Mouse (Mus musculus) adrenal gland, adult 18-20 months (tissue): ENCODE results near the gene Sept1. TPM values are rescaled to one million over a fixed set of nuclear protein-coding genes. Genes with fewer than 3 reads are reported as not detected.
A peak's percentile ranks its signal among the peaks of the same experiment; 100 is the strongest.
"Not testable (repeated sequence)": the region's sequence is repeated elsewhere in the genome, so short reads cannot be mapped to it uniquely, and the experiment has no call there.

Source experiments
- DNase-seq, 2 experiments: peaks; one replicate each; pipeline ENCODE4 v3.0.0; 2021 to 2022; ENCODE audit warnings: low spot score in 2 of 2
- total RNA-seq, 2 experiments: library from RNA; stranded (reverse); gene quantifications; 1 replicate in 1 of 2; 2 replicates in 1 of 2; pipeline ENCODE4 v1.2.3; 2021

The Sept1 gene
- total RNA-seq, 2 experiments from 2014 or later: 7.8 to 8.7 TPM

DNA sequence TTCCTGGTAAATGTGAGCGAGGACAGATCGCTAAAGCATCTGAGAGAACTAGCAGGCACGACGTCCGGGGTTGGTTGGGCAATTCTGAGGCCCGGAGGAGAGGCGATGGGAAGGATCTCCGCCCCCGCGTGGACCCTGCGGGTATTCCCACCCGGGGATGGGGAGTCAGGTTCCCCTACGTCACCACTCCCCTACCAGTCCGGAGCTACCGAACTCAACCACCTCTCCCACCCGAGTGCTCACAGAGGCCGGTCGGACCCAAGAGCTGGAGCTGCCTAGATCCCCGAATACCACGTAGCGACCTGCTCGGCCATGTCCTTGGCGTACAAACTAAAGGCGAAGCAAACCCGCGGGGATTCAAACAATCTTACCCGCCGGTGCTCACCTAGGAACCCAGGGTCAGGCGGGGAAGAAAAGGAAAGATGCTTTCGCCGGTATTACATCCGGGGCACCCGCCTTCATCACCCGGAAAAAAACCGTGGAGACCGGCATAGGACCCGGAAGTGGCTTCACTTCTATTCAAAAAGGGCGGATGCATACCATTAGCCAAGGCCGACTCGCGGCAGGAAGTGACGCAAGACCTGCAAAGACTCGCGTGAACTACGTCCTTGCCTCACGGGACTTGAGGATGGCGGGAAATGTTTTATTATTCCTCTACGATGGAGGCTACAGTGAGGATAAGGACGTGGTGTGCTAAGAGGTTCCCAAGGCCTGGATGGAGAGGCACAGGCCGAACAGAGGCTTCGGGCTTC lies 37.2 kb downstream of the Sept1 start, which contains the start of gene Cd2bp2:
Gene Cd2bp2, minus strand, starts transcription at position 507 of the 752 bp plus-strand sequence.
- DNase-seq: peak; percentile 87 to 90

DNA sequence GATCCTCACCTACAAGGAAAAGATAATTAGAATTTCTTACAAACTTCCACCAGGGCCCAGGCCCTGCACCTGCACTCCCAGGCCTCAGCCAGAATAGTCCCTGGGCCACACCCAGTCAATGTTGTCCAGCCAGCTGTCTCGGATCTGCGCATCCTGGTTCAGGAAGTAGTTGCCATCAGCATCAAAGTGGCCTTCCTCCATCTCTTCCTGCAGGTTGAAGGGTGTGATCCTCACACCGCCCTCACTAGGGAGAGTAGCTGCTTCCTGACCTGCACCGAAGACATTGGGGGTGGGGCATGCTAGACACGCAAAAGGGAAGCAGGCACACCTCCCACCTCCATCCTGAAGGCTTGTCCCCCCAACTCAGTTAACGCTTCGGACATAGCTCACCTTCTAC lies 38.3 kb downstream of the Sept1 start:
- no peak for DNase-seq

DNA sequence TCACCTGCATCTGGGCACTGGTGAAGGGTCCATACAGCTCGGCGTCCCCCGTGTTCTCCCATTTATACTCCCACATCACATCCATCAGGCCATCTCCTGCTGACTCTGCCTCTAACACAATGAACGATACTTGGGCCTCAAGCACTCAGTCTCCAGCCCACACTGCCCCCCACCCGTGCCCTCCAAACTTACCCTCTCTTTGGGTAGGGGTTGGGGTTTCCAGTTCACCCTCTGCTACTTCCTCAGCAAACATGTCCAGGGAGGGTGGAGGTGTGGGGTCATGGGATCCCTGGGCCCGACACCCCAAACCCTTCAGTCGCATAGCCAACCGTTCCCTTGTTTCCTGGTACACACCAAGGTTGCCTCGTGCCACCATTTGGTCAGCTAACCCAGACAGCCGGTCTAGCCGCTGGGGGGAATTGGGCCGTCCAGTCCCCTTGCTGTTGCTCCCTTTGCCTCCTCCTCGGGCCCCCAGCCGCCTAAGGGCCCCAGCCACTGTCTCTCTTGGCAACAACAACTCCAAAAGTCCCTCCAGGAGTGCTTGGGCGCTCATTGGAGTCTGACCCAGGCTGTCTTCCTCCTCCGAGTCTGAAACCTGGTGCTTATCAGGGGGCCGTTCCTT lies 38.8 kb downstream of the Sept1 start:
- no peak for DNase-seq

DNA sequence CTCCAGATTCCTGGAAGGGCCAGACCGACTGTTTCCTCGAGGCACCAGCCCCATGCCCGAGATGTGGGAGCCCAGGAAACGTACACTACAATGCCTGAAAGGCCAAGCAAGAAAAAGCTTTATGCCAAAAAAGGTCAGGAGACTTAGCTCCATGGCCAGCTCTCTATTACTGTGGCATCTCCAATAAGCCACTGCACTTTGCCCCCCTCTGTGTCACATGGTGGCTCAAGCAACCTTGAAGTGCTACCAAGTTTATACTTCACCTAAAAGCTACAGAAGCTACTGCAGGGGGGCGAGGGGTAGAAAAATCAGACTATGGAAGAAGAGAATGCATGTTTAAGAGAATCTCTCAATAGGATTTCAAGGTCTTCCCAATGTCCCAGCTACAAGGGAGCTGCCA lies 39.9 kb downstream of the Sept1 start:
- no peak for DNase-seq

DNA sequence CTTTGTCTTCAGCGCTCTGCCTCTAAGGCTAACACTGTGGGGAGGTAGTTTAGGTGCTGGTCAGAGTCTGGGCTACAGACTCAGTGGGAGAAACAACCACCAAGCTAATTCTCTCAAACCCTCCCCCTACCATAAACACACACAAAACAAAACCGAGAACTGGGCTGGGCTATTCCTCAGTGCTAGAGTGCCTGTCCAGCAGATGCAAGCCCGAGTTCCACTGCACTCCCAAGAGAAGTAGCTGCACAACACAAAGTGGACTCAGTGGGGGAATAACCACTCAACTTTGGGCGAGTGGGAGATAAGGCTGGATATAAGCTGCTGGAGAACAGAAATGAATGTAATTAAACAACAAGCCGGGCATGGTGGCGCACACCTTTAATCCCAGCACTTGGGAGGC lies 42.3 kb downstream of the Sept1 start:
- no peak for DNase-seq

DNA sequence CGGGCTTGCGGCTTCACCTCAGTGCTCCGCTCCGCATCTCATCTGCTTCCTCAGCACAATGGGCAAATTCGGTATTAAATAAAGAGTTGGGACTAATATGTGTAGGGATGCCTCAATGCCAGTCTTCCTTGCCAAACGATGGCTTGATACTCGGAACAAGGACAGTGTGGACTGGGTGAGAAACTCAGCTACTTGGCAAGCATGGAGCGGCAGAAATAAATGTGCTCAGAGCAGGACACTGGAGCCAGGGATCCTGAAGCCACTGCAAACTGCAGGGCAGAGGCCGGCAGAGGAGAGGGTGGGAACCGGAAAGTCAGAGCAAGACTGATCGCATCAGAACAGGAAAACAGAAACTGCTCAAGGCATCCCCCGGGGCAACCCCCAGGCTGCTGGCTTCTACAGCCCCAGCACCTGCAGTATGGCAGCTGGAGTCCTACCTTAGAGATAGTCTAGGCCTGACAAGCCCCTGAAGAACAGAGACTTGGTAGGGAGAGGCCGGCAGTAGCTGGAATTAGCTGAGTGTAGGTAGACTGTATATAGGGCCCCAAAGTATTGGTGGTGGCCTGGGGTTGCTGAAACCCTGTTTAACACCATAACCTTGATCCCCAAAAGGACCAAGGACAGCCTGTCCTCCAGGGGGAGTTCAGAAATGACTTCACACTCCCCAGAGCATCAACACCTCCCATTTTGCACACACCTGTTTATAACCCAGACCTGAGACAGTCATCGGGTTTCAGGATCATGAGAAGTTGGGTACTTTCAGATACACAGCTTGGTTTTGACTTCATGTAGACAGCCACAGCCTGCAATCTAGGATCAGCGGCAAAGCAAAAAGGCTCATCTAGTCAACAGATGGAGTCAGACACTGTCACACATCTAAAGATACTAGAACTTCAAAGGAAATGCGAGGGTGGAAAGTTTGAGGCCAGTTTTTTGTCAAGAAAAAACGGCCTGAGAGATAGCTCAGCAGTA lies 44.3 kb downstream of the Sept1 start:
- no peak for DNase-seq

DNA sequence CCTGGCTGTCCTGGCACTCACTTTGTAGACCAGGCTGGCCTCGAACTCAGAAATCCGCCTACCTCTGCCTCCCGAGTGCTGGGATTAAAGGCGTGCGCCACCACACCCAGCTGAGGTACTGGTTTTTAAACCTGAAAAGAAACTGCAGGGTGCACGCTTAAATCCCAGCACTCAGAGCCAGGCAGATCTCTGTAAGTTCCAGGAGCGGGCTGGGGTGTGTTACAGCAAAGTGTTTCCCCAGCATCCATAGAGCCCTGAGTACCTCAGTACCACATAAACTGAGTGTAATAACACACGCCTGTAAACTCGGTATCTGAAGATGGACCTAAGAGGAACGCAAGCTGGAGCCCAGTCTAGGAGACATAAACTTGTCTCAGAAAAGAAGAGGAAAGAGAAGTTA lies 45.6 kb downstream of the Sept1 start:
- no peak for DNase-seq

DNA sequence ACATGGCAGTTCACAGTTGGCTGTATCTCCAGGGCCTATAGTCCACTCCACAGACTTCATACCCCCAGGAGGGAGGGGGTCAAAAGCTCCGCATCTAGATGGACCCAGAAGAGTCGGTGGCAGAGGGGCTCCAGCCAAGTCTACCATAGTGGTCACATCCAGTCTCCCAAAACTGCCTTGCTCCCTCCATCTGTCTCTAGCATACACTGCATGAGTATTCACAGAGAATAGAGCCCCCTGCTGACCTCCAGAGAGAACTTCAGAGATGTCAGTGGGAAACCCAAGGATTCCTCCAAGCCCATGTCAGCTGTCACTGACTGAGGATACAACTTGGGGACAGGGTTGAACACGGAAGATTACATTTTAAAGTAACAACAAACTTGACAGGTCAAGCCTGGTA lies 47.3 kb downstream of the Sept1 start:
- DNase-seq: no peak

DNA sequence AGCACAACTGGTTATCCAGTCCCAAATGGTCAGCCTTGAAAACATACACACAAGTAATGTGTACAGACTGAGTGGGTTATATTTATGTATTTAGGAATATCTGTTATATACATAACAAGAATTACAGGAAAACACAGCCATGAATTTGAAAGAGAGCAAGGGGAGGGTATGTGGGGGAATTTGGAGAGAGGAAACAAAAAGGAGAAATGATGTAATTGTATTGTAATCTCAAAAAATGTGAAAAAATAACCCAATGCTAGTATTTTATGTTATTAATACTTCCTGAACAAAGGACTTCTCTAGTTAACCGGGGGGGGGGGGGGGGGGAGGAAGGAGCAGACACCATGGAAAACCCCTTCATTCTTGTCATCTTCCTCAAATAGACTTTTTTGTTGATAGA lies 48.2 kb downstream of the Sept1 start:
- no peak for DNase-seq

DNA sequence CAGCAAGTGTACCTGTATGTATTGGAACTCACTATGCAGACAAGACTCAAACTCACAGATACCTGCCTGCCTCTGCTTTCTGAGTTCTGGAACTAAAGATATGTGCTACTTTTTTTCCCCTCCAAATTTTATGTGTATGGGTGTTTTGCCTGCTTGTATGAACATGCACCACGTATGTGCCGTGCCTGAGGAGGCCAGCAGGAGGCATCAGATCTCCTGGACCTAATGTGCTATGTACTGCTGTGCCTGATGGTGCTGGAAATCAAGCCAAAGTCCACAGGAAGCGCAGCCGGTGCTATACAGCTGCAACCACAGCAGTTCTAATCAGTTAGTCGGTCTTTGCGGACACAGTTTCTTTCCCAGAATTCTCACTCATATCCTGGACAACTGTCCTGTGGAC lies 49.1 kb downstream of the Sept1 start:
- no peak for DNase-seq

DNA sequence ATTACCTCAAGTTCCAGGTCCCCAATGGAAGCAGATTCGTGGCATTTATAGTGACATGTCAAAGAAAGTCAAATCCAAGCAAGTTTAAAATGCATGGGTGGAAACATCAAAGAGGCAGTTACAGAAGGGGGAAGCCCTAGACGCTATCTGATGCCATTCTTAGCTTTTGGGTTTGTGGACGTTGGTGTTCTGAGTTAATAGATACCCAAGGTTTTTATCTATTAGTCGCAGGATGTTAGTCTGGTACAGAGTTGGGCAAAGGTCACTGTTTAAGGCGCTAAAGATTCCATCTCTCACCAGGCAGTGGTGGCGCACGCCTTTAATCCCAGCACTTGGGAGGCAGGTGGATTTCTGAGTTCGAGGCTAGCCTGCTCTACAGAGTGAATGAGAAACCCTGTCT lies 49.6 kb downstream of the Sept1 start:
- DNase-seq: no peak

DNA sequence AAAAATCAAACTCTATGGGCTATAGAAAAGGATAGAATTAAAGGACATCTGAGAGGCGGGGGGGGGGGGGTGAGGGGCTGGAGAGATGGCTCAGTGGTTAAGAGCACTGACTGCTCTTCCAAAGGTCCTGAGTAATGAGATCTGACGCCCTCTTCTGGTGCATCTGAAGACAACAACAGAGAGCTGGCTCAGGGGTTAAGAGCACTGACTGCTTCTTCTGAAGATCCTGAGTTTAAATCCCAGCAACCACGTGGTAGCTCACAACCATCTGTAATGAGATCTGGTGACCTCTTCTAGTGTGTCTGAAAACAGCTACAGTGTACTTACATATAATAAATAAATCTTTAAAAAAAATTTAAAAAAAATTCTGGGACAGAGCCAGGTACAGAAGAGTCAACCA lies 51.2 kb downstream of the Sept1 start:
- not testable (repeated sequence) for DNase-seq

DNA sequence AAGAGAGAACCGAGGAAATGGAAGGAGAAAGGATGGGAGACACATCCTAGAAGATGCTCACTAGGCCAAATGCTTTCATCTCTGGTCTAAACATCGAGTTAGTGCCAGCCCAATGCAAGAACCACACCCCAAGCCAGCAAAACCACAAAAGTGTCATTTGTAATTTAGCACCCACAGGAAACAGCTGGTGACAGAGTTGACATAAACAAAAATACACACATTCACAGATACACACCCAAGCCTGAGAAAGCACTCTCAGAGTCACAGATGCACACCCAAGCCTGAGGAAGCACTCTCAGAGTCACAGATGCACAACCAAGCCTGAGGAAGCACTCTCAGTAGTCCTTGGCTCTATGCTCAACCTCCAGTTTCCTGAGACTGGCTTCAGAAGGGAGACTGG lies 52.1 kb downstream of the Sept1 start:
- DNase-seq: no peak

DNA sequence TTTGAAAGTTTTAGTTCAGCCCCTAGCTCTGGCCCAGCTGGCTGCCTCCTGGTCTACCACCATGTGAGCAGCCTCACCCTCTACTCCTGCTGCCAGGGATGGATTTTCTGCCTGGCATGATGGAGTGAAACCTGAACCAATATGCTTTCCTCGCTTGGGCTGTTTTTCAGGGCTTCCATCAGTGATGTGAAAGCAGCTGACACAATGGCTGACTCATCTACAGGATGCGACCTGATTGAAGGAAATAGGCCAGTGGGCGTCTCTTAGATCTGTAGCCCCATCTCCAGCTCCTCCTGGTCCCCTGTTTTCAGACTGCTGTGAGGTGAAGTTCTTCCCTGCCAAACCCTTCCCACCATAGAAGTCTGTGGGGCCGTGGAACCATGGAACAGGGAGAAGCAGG lies 56.0 kb downstream of the Sept1 start:
- DNase-seq: no peak

DNA sequence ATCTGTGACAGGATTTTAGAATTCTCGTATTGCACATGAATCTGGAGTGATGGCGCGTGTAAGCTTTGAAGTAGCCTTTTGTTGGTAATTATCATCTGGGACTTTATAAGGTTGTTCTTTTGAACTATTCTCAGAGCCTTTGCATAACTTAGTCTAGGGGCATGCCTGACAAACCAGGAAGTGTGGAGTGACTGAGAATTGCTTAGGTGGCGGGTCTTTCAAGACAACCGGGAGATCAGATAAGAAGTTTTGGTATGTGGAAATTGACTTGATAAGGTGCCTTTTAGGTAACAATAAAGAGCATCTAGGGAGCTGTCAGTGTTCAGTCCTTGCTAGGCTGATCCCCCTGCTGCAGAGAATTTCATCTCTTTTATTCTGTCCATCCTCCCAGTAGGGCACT lies 66.4 kb downstream of the Sept1 start:
- no peak for DNase-seq

DNA sequence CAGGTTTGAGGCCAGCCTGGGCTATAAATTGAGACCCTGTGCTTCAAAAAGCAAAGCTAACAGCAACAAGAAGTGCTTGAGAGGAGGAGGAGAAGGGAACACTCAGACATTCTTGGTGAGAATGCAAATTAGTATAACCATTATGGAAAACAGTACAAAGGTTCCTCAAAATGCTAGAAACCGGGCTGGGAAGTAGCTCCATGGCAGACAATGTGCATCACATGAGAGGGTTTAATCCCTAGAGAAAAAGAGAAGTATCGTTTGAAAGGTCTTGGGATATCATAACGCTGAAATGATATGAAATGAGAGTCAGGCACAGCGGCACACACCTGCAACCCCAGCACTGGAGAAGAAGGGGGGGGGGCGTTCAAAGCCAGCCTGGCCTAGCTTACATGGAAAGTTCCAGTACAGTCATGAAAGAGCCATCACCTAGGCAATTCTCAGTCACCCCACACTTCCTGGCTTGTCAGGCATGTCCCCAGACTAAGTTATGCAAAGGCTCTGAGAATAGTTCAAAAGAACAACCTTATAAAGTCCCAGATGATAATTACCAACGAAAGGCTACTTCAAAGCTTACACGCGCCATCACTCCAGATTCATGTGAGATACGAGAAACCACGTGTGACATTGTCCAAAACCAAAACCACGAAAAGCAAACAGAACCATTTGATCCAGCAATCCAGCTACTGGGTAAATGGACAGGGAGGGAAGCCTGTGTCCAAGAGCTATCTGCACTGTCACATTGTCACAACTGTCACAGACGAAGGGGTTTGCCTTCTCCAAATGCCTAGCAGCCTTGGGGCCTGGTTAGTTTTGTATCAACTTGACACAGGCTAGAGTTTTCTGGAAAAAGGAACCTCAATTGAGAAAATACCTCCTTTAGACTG lies 67.1 kb downstream of the Sept1 start:
- no peak for DNase-seq

Other genes with a start within 250 kb of the Sept1 start
- gene Mvp, start 218.5 kb downstream of the Sept1 start, total RNA-seq: 100 to 1,000 TPM in 1 of 2 experiments, 10 to 100 TPM in 1; 92.6 to 135 TPM
- gene Pagr1b, start 216.6 kb downstream of the Sept1 start, total RNA-seq: 1 to 10 TPM; 1.3 to 3.0 TPM
- gene Pagr1a, start 215.8 kb downstream of the Sept1 start, total RNA-seq: 10 to 100 TPM in 1 of 2 experiments, 1 to 10 TPM in 1; 5.5 to 16.5 TPM
- gene Gm42742, start 212.0 kb downstream of the Sept1 start, total RNA-seq: 10 to 100 TPM; 12.9 to 27.0 TPM
- gene Prrt2, start 211.9 kb downstream of the Sept1 start, total RNA-seq: 1 to 10 TPM; 3.7 to 4.4 TPM
- gene Maz, start 206.1 kb downstream of the Sept1 start, total RNA-seq: 100 to 1,000 TPM in 1 of 2 experiments, 10 to 100 TPM in 1; 86.0 to 132 TPM
- gene Kif22, start 190.7 kb downstream of the Sept1 start, total RNA-seq: 1 to 10 TPM; 1.7 to 2.4 TPM
- not detected for gene Zg16, start 145.8 kb downstream of the Sept1 start, total RNA-seq
- gene AI467606, start 141.8 kb downstream of the Sept1 start, total RNA-seq: 1 to 10 TPM in 1 of 2 experiments, under 1 TPM in 1; 0.96 to 1.6 TPM
- under 1 TPM; 0.30 to 0.51 TPM for gene Qprt, start 110.9 kb downstream of the Sept1 start, total RNA-seq
- 1 to 10 TPM in 1 of 2 experiments, under 1 TPM in 1; 0.89 to 1.3 TPM for gene Spn, start 95.3 kb downstream of the Sept1 start, total RNA-seq
- 10 to 100 TPM; 51.6 to 62.3 TPM for gene Cd2bp2, start 37.1 kb downstream of the Sept1 start, total RNA-seq
- 10 to 100 TPM; 43.3 to 47.5 TPM for gene Tbc1d10b, start 24.7 kb downstream of the Sept1 start, total RNA-seq
- 10 to 100 TPM in 1 of 2 experiments, under 1 TPM in 1; 0.66 to 16.3 TPM for gene Mylpf, start 24.2 kb downstream of the Sept1 start, total RNA-seq
- gene Zfp553, start 69 bp downstream of the Sept1 start, total RNA-seq: 10 to 100 TPM; 12.6 to 14.8 TPM
- 10 to 100 TPM; 23.6 to 29.6 TPM for gene Zfp771, start 11.1 kb upstream of the Sept1 start, total RNA-seq
- 10 to 100 TPM; 27.9 to 29.5 TPM for gene Dctpp1, start 27.6 kb upstream of the Sept1 start, total RNA-seq
- 10 to 100 TPM; 86.4 to 88.8 TPM for gene Sephs2, start 40.9 kb upstream of the Sept1 start, total RNA-seq
- gene Itgal, start 63.1 kb upstream of the Sept1 start, total RNA-seq: 1 to 10 TPM; 1.7 to 4.0 TPM
- gene Zfp768, start 112.5 kb upstream of the Sept1 start, total RNA-seq: 10 to 100 TPM; 26.8 to 34.5 TPM
- 10 to 100 TPM; 10.4 to 13.0 TPM for gene Zfp747, start 142.9 kb upstream of the Sept1 start, total RNA-seq
- 1 to 10 TPM; 4.1 to 5.0 TPM for gene 9130019O22Rik, start 154.0 kb upstream of the Sept1 start, total RNA-seq
- gene E430018J23Rik, start 160.5 kb upstream of the Sept1 start, total RNA-seq: 1 to 10 TPM; 8.2 to 8.4 TPM
- 1 to 10 TPM; 6.6 to 6.9 TPM for gene Zfp764, start 173.7 kb upstream of the Sept1 start, total RNA-seq
- 10 to 100 TPM in 1 of 2 experiments, 1 to 10 TPM in 1; 9.9 to 11.4 TPM for gene Zfp688, start 188.9 kb upstream of the Sept1 start, total RNA-seq
- gene Zfp689, start 216.0 kb upstream of the Sept1 start, total RNA-seq: 1 to 10 TPM; 3.9 to 4.1 TPM
- 10 to 100 TPM; 42.7 to 56.1 TPM for gene Prr14, start 226.5 kb upstream of the Sept1 start, total RNA-seq
- 10 to 100 TPM; 67.2 to 81.1 TPM for gene Fbrs, start 246.1 kb upstream of the Sept1 start, total RNA-seq